Mouse (Mus musculus) hindbrain, embryonic 13.5 days (tissue): ENCODE results near the gene Yif1a. TPM values are rescaled to one million over a fixed set of nuclear protein-coding genes. Genes with fewer than 3 reads are reported as not detected.

Experiments used
- ATAC-seq: fragments of 200-750 bp; cut with Nextera tagmentation; 2 replicates; pipeline ENCODE4 v1.8.0; 2017; ENCODE audit warnings: moderate TSS enrichment; ENCODE audit not compliant: low FRiP score
- H3K27ac ChIP-seq: fragments of 300-500 bp; sonication (generic); 2 replicates; pipeline ENCODE4 v1.5.1; 2015; ENCODE audit warnings: inconsistent platforms, mild to moderate bottlenecking, moderate library complexity
- H3K27me3 ChIP-seq: fragments of 300-500 bp; sonication (generic); 2 replicates; pipeline ENCODE4 v1.6.1; 2015; ENCODE audit warnings: mild to moderate bottlenecking, inconsistent platforms
- H3K36me3 ChIP-seq: fragments of 300-500 bp; sonication (generic); 2 replicates; pipeline ENCODE4 v1.6.1; 2015; ENCODE audit warnings: mild to moderate bottlenecking, inconsistent platforms
- H3K4me1 ChIP-seq: fragments of 300-500 bp; sonication (generic); replicated peaks from 2 replicates; pipeline ENCODE4 v1.6.1; 2015; ENCODE audit warnings: inconsistent platforms
- H3K4me2 ChIP-seq: fragments of 300-500 bp; sonication (generic); 2 replicates; pipeline ENCODE4 v1.6.1; 2015; ENCODE audit warnings: inconsistent platforms, mild to moderate bottlenecking, moderate library complexity
- H3K4me3 ChIP-seq: fragments of 300-500 bp; sonication (generic); 2 replicates; pipeline ENCODE4 v1.5.1; 2015; ENCODE audit warnings: mild to moderate bottlenecking, inconsistent platforms
- H3K9ac ChIP-seq: fragments of 300-500 bp; sonication (generic); 2 replicates; pipeline ENCODE4 v1.6.1; 2015; ENCODE audit warnings: mild to moderate bottlenecking, inconsistent platforms
- H3K9me3 ChIP-seq: fragments of 300-500 bp; sonication (generic); 2 replicates; pipeline ENCODE4 v1.6.1; 2016; ENCODE audit warnings: inconsistent platforms
- WGBS: fragments of 180-500 bp; shearing (Covaris S2); methylation state at CpG from one replicate; pipeline ENCODE4 v1.1.7; 2015; 5-methylcytosine and 5-hydroxymethylcytosine counted together
- polyA plus RNA-seq: library from polyadenylated mRNA; unstranded; fragments of >200 nt; fragmentation: Nextera tagmentation; extraction: Ambion mirVana; gene quantifications from 2 replicates; pipeline ENCODE4 v1.2.1, GENCODE M21; 2015

Yif1a gene
- polyA plus RNA-seq, 1 experiment from 2014 or later = 58.2 TPM

DNA sequence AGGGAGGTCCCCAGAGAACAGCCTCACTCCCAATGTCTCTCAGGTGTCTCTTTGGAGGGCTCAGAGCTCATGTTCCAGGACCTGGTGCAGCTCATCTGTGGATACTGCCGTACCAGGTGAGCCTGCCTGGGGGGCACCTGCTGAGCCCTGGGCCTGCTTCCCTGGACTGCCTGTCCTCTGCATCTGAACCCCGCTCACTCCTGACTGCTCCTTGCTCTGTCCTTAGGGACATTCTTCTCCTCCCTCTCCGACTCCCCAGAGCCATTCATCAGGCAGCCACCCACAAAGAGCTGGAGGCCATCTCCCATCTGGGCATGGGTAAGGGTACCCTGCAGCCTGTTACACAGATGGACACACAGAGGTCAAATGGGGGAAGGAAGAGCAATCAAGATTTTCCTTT, 36.8 kb upstream of the Yif1a start:
- Histone ChIP-seq H3K4me2 (peak overlapping the region; percentile 17; the same call in 1 of the 2 replicates), H3K4me3 (0 out of 2 replicates have a peak overlapping the region, but pooled peaks have one; percentile 7), H3K9ac (peak overlapping the region; percentile 39; the same call in 1 of the 2 replicates), H3K9me3 (no peaks in the 10 kb centered on the region), H3K27me3 (peaks cover 64% of the 10 kb centered on the region), H3K27ac (no peak overlapping the region), H3K4me1 (peaks cover 23% of the 10 kb centered on the region), H3K36me3 (peaks cover 35% of the 10 kb centered on the region)
- WGBS = 31% methylated on average over 3 of the region's 3 CpGs
- ATAC-seq = no peak

DNA sequence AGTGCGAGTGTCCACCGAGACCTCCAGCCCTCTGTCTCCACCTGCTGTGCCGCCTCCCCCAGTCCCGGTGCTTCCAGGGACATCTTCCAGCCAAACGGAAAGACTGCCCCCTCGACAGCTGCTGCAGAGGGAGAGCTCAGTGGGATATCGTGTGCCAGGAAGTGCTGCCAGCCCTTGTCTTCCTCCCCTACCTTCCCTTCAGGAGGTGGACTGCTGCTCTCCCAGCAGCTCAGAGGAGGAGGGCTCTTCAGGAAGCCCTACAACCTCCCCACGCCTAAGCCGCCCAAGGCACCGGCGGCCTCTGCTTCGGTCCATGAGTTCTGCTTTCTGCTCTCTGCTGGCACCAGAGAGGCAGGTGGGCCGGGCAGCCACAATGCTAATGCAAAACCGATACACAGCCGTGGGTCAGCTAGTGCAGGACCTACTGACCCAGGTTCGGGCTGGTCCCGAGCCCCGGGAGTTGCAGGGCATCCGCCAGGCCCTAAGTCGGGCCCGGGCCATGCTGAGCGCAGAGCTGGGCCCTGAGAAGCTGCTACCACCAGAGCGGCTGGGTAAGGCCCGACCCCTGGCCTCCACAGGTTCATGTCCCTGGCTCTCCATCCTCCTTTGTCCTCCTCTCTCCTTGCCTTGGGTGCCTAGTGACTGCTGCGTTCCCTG, 36.0 kb upstream of the Yif1a start:
- no peak for ATAC-seq
- Histone ChIP-seq H3K27me3 (peaks cover 64% of the 10 kb centered on the region), H3K4me1 (peaks cover 23% of the 10 kb centered on the region), H3K36me3 (peaks cover 27% of the 10 kb centered on the region), H3K4me2 (no peak overlapping the region), H3K9me3 (no peaks in the 10 kb centered on the region), H3K4me3 (no peak overlapping the region), H3K27ac (no peak overlapping the region), H3K9ac (no peak overlapping the region)
- 25% methylated on average over 25 of the region's 25 CpGs for WGBS

DNA sequence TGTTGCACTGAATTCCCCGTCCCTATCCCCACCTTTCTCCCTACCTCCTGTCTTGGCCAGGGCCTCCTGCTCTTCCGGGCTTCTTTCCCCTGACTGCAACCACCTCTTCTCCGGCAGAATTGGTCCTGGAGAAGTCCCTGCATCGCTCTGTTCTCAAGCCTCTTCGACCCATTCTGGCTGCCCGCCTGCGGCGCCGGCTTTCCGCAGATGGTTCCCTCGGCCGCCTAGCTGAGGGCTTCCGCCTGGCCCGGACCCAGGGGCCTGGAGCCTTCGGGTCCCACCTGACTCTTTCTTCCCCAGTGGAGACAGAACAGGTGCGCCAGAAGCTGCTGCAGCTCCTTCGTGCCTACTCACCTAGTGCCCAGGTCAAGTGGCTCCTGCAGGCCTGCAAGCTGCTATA, 35.5 kb upstream of the Yif1a start:
- Histone ChIP-seq H3K36me3 (peaks cover 22% of the 10 kb centered on the region), H3K4me3 (no peak overlapping the region), H3K9ac (no peak overlapping the region), H3K9me3 (no peaks in the 10 kb centered on the region), H3K4me1 (peaks cover 23% of the 10 kb centered on the region), H3K4me2 (no peak overlapping the region), H3K27ac (no peak overlapping the region), H3K27me3 (peaks cover 64% of the 10 kb centered on the region)
- ATAC-seq = no peak
- whole genome bisulfite sequencing = 53% methylated on average over 17 of the region's 17 CpGs

DNA sequence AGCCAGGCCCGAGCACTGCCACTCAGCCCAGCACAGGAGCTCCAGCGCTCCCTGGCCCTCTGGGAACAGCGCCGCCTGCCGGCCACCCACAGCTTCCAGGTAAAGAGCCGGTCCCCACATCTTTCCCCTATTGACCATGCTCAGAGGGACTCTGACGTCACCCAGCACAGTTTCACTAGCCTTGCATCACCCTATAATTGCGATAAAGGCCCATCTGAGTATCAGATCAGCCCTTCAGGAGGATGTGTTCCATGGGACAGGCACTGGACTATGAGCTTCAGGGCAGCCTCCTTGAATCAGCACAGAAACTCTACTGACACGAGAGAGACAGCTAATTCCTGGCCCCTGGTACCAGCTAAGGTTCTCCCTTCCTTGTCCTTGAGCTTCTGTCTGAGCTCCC, 34.4 kb upstream of the Yif1a start:
- Histone ChIP-seq H3K9me3 (no peaks in the 10 kb centered on the region), H3K9ac (no peak overlapping the region), H3K4me1 (peaks cover 27% of the 10 kb centered on the region), H3K4me3 (no peak overlapping the region), H3K27ac (no peak overlapping the region), H3K4me2 (no peak overlapping the region), H3K27me3 (peaks cover 67% of the 10 kb centered on the region), H3K36me3 (peaks cover 12% of the 10 kb centered on the region)
- no peak for ATAC-seq
- 17% methylated on average over 9 of the region's 9 CpGs for WGBS

GRCm38 (mm10) chr19:5056251-5056650, 32.1 kb upstream of the Yif1a start:
- WGBS = 11% methylated on average over 6 of the region's 6 CpGs

DNA sequence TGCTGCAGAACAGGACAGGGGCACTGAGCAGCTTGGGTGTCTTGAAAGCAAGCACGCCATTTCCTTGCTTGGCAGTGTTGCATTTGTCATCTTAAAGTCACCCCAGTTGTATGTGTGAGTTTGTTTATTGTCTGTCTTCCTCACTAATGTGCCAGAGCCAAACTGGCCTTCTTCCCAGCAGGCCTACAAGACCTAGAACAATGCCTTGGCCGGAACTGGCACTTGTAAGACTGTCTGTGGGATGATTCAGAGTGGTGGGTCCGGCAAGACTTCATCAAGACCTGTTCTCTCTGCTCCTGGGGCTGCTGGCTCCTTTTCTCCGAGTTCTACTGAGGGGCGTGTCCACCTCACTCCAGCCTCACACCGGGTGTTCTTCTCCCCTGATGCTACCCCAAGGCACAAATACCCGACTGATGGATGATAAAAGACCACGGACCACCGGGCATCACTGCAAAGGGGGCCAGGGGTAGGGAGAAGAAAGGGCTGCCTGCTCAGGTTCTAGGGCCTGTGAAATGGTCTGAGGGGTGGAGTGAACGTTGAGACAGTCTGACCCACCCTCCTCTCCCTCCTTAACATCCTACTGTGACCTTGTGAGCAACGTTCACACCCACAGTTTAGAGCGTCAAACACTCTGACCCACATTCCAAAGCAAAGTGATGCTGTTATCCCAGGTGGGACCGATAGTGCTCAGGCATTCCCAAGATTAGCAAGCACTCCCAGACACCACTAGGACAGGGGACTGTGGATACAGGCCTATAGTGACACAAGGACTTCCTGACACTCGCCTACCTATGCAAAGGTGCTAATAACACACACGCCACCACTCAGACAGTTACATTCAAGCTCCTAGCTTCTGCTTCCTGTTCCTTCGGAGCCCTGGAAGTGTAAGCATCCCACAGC, 30.2 kb upstream of the Yif1a start:
- WGBS = 24% methylated on average over 16 of the region's 16 CpGs
- Histone ChIP-seq H3K27me3 (peaks cover 32% of the 10 kb centered on the region), H3K9me3 (no peaks in the 10 kb centered on the region), H3K4me3 (no peak overlapping the region), H3K36me3 (no peaks in the 10 kb centered on the region), H3K27ac (no peak overlapping the region), H3K4me1 (peaks cover 27% of the 10 kb centered on the region), H3K4me2 (no peak overlapping the region), H3K9ac (peak overlapping the region; percentile 56)
- no peak for ATAC-seq

More at GRCm38 (mm10) chr19:5056251-5056650, 32.1 kb upstream of the Yif1a start:
- no peaks in the 10 kb centered on the region for H3K36me3 ChIP-seq
- no peak overlapping the region for H3K4me3 ChIP-seq
- peaks cover 50% of the 10 kb centered on the region for H3K27me3 ChIP-seq
- H3K4me1 ChIP-seq = peaks cover 28% of the 10 kb centered on the region
- H3K4me2 ChIP-seq = no peak overlapping the region
- ATAC-seq = peak; percentile 38; the same call in 1 of the 2 replicates
- H3K9me3 ChIP-seq = no peaks in the 10 kb centered on the region
- H3K27ac ChIP-seq = no peak overlapping the region
- 0 out of 2 replicates have a peak overlapping the region, but pooled peaks have one; percentile 5 for H3K9ac ChIP-seq

DNA sequence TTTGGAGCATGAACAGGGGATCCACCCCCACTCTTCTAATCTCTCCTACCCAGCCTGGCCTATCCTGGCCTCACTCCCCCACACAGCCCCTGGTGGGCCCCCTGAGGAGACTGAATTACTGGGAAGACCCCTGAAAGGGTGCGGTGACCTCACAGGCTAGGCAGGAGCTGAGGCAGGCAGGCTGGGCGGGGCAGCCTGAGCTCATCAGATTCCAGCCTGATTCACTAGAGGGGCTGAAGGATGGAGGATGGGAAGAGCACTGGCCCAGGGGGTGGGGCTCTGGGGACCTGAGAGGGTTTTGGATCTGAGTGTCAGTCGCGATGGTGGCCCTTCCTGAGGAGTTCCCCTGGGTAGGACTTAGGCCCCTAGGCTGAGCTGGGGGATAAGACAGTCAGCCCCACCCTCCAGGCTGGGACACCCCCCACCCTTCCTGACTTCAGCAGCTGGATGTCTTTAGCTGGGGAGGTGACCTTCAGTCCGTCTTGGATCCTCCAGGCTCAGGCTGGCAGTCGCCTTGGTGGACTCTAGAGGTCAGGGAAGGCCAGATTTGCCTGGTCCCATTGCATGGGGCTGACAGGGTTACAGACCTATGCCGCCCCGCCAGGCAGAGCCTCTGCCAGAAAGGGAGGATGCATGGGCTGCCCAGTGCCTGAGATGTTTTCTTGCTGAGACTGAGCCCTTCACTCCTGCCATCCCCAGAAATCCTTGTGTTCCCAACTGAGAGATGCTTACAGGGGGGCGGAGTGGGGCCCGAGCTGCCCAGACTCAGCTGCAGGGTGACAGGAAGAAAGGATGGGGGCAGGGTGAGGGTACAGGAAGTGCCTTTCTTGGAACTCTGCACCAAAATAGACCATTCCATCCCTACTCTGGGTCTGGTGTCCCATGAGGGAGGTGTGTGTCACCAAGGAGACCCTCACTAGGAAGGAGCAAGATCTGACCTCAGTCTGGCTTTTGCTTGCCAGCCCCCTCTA, 29.3 kb upstream of the Yif1a start:
- Histone ChIP-seq H3K4me1 (peaks cover 27% of the 10 kb centered on the region), H3K4me3 (no peak overlapping the region), H3K36me3 (no peaks in the 10 kb centered on the region), H3K9ac (peak overlapping the region; percentile 56), H3K4me2 (no peak overlapping the region), H3K27me3 (peaks cover 22% of the 10 kb centered on the region), H3K27ac (no peak overlapping the region), H3K9me3 (no peaks in the 10 kb centered on the region)
- WGBS = 17% methylated on average over 10 of the region's 10 CpGs
- ATAC-seq = 0 out of 2 replicates have a peak, but pooled peaks have one; percentile 9

- Histone ChIP-seq H3K9ac (peak overlapping the region; percentile 20; the same call in 1 of the 2 replicates), H3K4me1 (peaks cover 27% of the 10 kb centered on the region)
- WGBS = 43% methylated on average over 5 of the region's 5 CpGs
Observed at GRCm38 (mm10) chr19:5060365-5061330, 27.7 kb upstream of the Yif1a start.

DNA sequence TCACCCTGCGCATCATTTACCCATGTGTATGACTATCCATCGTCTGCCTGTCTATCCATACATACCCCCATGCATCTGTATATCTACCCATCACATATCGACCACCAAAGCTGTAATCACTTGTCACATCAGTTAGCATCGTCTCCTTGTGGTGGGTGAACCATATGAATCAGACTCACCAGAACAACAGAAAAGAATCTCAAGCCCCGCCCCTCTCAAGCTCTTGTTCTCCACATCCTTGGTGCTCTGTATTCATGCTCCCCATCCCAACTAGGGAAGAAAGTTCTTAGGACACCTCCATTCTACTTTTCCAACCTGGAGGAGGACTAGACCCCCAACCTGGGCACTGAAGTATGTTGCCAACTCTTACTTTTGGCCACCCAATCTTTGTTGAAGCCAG, 26.3 kb upstream of the Yif1a start:
- H3K27me3 ChIP-seq = peaks cover 29% of the 10 kb centered on the region

More at GRCm38 (mm10) chr19:5060365-5061330, 27.7 kb upstream of the Yif1a start:
- no peak for ATAC-seq
- Histone ChIP-seq H3K27me3 (peaks cover 16% of the 10 kb centered on the region), H3K9me3 (no peaks in the 10 kb centered on the region), H3K4me3 (no peak overlapping the region), H3K36me3 (no peaks in the 10 kb centered on the region), H3K27ac (peak overlapping the region; percentile 18; the same call in 1 of the 2 replicates), H3K4me2 (no peak overlapping the region)

GRCm38 (mm10) chr19:5062446-5062845, 25.9 kb upstream of the Yif1a start:
- ATAC-seq = no peak
- H3K27me3 ChIP-seq = peaks cover 33% of the 10 kb centered on the region
- no peak overlapping the region for H3K4me2 ChIP-seq
- no peaks in the 10 kb centered on the region for H3K36me3 ChIP-seq
- no peaks in the 10 kb centered on the region for H3K9me3 ChIP-seq
- no peak overlapping the region for H3K9ac ChIP-seq
- peaks cover 28% of the 10 kb centered on the region for H3K4me1 ChIP-seq
- H3K27ac ChIP-seq = no peak overlapping the region
- 77% methylated on average over 6 of the region's 6 CpGs for WGBS
- H3K4me3 ChIP-seq = no peak overlapping the region

More for the DNA sequence above, 26.3 kb upstream of the Yif1a start:
- no peaks in the 10 kb centered on the region for H3K9me3 ChIP-seq
- no peak overlapping the region for H3K9ac ChIP-seq
- no peak overlapping the region for H3K4me2 ChIP-seq
- H3K4me1 ChIP-seq = peaks cover 24% of the 10 kb centered on the region
- H3K27ac ChIP-seq = no peak overlapping the region
- no peak for ATAC-seq
- no peaks in the 10 kb centered on the region for H3K36me3 ChIP-seq
- H3K4me3 ChIP-seq = no peak overlapping the region
- 91% methylated on average over 5 of the region's 5 CpGs for WGBS

- H3K27me3 ChIP-seq = peaks cover 54% of the 10 kb centered on the region
- no peak overlapping the region for H3K4me3 ChIP-seq
- no peak overlapping the region for H3K27ac ChIP-seq
- no peaks in the 10 kb centered on the region for H3K9me3 ChIP-seq
- H3K4me1 ChIP-seq = peaks cover 44% of the 10 kb centered on the region
- no peaks in the 10 kb centered on the region for H3K36me3 ChIP-seq
- H3K4me2 ChIP-seq = no peak overlapping the region
- WGBS = 78% methylated on average over 7 of the region's 7 CpGs
- H3K9ac ChIP-seq = 0 out of 2 replicates have a peak overlapping the region, but pooled peaks have one; percentile 19
- ATAC-seq = no peak
Observed at GRCm38 (mm10) chr19:5065104-5065503, 23.2 kb upstream of the Yif1a start.
